Mouse (Mus musculus) MEL (cell line): ENCODE results near the gene Gnaz. TPM values are rescaled to one million over a fixed set of nuclear protein-coding genes. Genes with fewer than 3 reads are reported as not detected.

ENCODE experiments used
- DNase-seq: peaks from one replicate; pipeline ENCODE4 v3.0.0; 2011; ENCODE audit warnings: low read depth, low spot score
- H3K27ac ChIP-seq: 2 replicates; pipeline ENCODE4 v1.5.1; 2012; ENCODE audit warnings: low read depth, mild to moderate bottlenecking, control low read depth, low read length, moderate library complexity; ENCODE audit not compliant: control insufficient read depth
- H3K27me3 ChIP-seq, 2 experiments: fragments of 150-350 bp in 1 of 2; sonication (generic) in 1 of 2; 2 replicates each; pipeline ENCODE4 v1.6.1; 2012; ENCODE audit warnings: low read length in 2 of 2, mild to moderate bottlenecking in 2 of 2, improper control_type of control experiment in 1 of 2, moderate library complexity in 1 of 2; ENCODE audit not compliant: insufficient read depth in 2 of 2, control insufficient read depth in 1 of 2
- H3K36me3 ChIP-seq, 2 experiments: 2 replicates each; pipeline ENCODE4 v1.6.1; 2012 to 2014; ENCODE audit warnings: low read length in 2 of 2, improper control_type of control experiment in 1 of 2, inconsistent platforms in 1 of 2, mild to moderate bottlenecking in 1 of 2; ENCODE audit not compliant: insufficient read depth in 2 of 2, control insufficient read depth in 1 of 2
- H3K4me1 ChIP-seq, 2 experiments: fragments of 150-350 bp in 1 of 2; sonication (generic) in 1 of 2; 2 replicates each; pipeline ENCODE4 v1.6.1; 2012; ENCODE audit warnings: low read length in 2 of 2, improper control_type of control experiment in 1 of 2, mild to moderate bottlenecking in 1 of 2; ENCODE audit not compliant: insufficient read depth in 2 of 2, control insufficient read depth in 1 of 2
- H3K4me3 ChIP-seq, 2 experiments: fragments of 150-350 bp in 1 of 2; sonication (generic) in 1 of 2; 2 replicates each; pipeline ENCODE4 v1.5.1; 2012; ENCODE audit warnings: low read depth in 2 of 2, low read length in 2 of 2, mild to moderate bottlenecking in 2 of 2, moderate library complexity in 2 of 2, control low read depth in 1 of 2, improper control_type of control experiment in 1 of 2; ENCODE audit not compliant: control insufficient read depth in 1 of 2, insufficient read depth in 1 of 2
- H3K79me2 ChIP-seq: 2 replicates; pipeline ENCODE4 v1.6.1; 2012; ENCODE audit warnings: mild to moderate bottlenecking, low read length, moderate library complexity; ENCODE audit not compliant: control insufficient read depth, poor library complexity, insufficient read depth
- H3K9ac ChIP-seq: 2 replicates; pipeline ENCODE4 v1.6.1; 2012; ENCODE audit warnings: low read depth, mild to moderate bottlenecking, control low read depth, low read length, moderate library complexity; ENCODE audit not compliant: control insufficient read depth, poor library complexity, severe bottlenecking
- H3K9me3 ChIP-seq: fragments of 150-350 bp; sonication (generic); replicated peaks from 2 replicates; pipeline ENCODE4 v1.6.1; 2012; ENCODE audit warnings: mild to moderate bottlenecking, low read length, improper control_type of control experiment, moderate library complexity; ENCODE audit not compliant: insufficient read depth
- CTCF ChIP-seq, 3 experiments: IDR thresholded peaks in 2 of 3; conservative IDR thresholded peaks in 1 of 3; 2 replicates each; pipeline ENCODE4 v1.5.1; 2011 to 2012; ENCODE audit warnings: low read length in 3 of 3, low read depth in 2 of 3, mild to moderate bottlenecking in 2 of 3, improper control_type of control experiment in 1 of 3, inconsistent platforms in 1 of 3, mixed read lengths in 1 of 3, moderate library complexity in 1 of 3; ENCODE audit not compliant: control insufficient read depth in 1 of 3, insufficient read depth in 1 of 3, poor library complexity in 1 of 3, severe bottlenecking in 1 of 3
- ELF1 ChIP-seq: IDR thresholded peaks from 2 replicates; pipeline ENCODE4 v1.6.1; 2014; ENCODE audit warnings: low read depth, mild to moderate bottlenecking, inconsistent platforms, low read length, improper control_type of control experiment, moderate library complexity
- ETS1 ChIP-seq: IDR thresholded peaks from 2 replicates; pipeline ENCODE4 v1.6.1; 2012; ENCODE audit warnings: low read depth, mild to moderate bottlenecking, inconsistent platforms, low read length, improper control_type of control experiment, moderate library complexity
- GABPA ChIP-seq: IDR thresholded peaks from 2 replicates; pipeline ENCODE4 v1.6.1; 2012; ENCODE audit warnings: low read depth, mild to moderate bottlenecking, inconsistent platforms, low read length, improper control_type of control experiment, moderate library complexity
- HCFC1 ChIP-seq: IDR thresholded peaks from 2 replicates; pipeline ENCODE4 v1.6.1; 2012; ENCODE audit warnings: low read depth, mild to moderate bottlenecking, inconsistent platforms, low read length, improper control_type of control experiment, moderate library complexity
- JUND ChIP-seq: IDR thresholded peaks from 2 replicates; pipeline ENCODE4 v1.6.1; 2011; ENCODE audit warnings: low read depth, mild to moderate bottlenecking, improper control_type of control experiment, low read length
- KAT2A ChIP-seq: conservative IDR thresholded peaks from 2 replicates; pipeline ENCODE4 v1.6.1; 2012; ENCODE audit warnings: low read depth, low read length, improper control_type of control experiment, inconsistent platforms
- MAX ChIP-seq: IDR thresholded peaks from 2 replicates; pipeline ENCODE4 v1.6.1; 2011; ENCODE audit warnings: low read length, improper control_type of control experiment
- MAZ ChIP-seq: IDR thresholded peaks from 2 replicates; pipeline ENCODE4 v1.6.1; 2012; ENCODE audit warnings: low read depth, mild to moderate bottlenecking, inconsistent platforms, low read length, improper control_type of control experiment
- MEF2A ChIP-seq: IDR thresholded peaks from 2 replicates; pipeline ENCODE4 v1.6.1; 2014; ENCODE audit warnings: low read depth, mild to moderate bottlenecking, inconsistent platforms, low read length, improper control_type of control experiment; ENCODE audit not compliant: poor library complexity, insufficient replicate concordance, severe bottlenecking; ENCODE audit errors: extremely low read depth
- MYB ChIP-seq: IDR thresholded peaks from 2 replicates; pipeline ENCODE4 v1.6.1; 2011; ENCODE audit warnings: mild to moderate bottlenecking, low read depth, low read length, improper control_type of control experiment
- MYC ChIP-seq: IDR thresholded peaks from 2 replicates; pipeline ENCODE4 v1.6.1; 2011; ENCODE audit warnings: low read depth, mild to moderate bottlenecking, low read length, improper control_type of control experiment, moderate library complexity
- NELFE ChIP-seq: IDR thresholded peaks from 2 replicates; pipeline ENCODE4 v1.6.1; 2011; ENCODE audit warnings: low read depth, low read length, improper control_type of control experiment
- POLR2AphosphoS2 ChIP-seq: IDR thresholded peaks from 2 replicates; pipeline ENCODE4 v1.6.1; 2011; ENCODE audit warnings: low read length, improper control_type of control experiment
- RAD21 ChIP-seq: IDR thresholded peaks from 2 replicates; pipeline ENCODE4 v1.6.1; 2011; ENCODE audit warnings: mild to moderate bottlenecking, low read depth, low read length, improper control_type of control experiment
- SIN3A ChIP-seq: IDR thresholded peaks from 2 replicates; pipeline ENCODE4 v1.6.1; 2012; ENCODE audit warnings: low read length, improper control_type of control experiment, inconsistent platforms
- SMC3 ChIP-seq: IDR thresholded peaks from 2 replicates; pipeline ENCODE4 v1.6.1; 2011; ENCODE audit warnings: low read depth, low read length, improper control_type of control experiment
- TAL1 ChIP-seq: IDR thresholded peaks from 2 replicates; pipeline ENCODE4 v1.6.1; 2012; ENCODE audit warnings: mild to moderate bottlenecking, inconsistent platforms, low read length, moderate library complexity, mixed read lengths
- TBP ChIP-seq: IDR thresholded peaks from 2 replicates; pipeline ENCODE4 v1.8.0; 2011; ENCODE audit warnings: low read depth, low read length, improper control_type of control experiment
- TCF12 ChIP-seq: IDR thresholded peaks from 2 replicates; pipeline ENCODE4 v1.6.1; 2014; ENCODE audit warnings: low read depth, mild to moderate bottlenecking, inconsistent platforms, low read length, improper control_type of control experiment, moderate library complexity
- USF1 ChIP-seq: IDR thresholded peaks from 2 replicates; pipeline ENCODE4 v1.6.1; 2014; ENCODE audit warnings: low read depth, mild to moderate bottlenecking, inconsistent platforms, low read length, improper control_type of control experiment, moderate library complexity
- ZKSCAN1 ChIP-seq: IDR thresholded peaks from 2 replicates; pipeline ENCODE4 v1.6.1; 2012; ENCODE audit warnings: low read depth, mild to moderate bottlenecking, inconsistent platforms, low read length, improper control_type of control experiment, moderate library complexity
- ZMIZ1 ChIP-seq: IDR thresholded peaks from 2 replicates; pipeline ENCODE4 v1.6.1; 2012; ENCODE audit warnings: low read depth, mild to moderate bottlenecking, inconsistent platforms, low read length, improper control_type of control experiment, moderate library complexity
- polyA plus RNA-seq, 2 experiments: library from polyadenylated mRNA; stranded (reverse) in 1 of 2; unstranded in 1 of 2; fragments of >175 nt in 1 of 2; fragments of >200 nt in 1 of 2; gene quantifications; 2 replicates each; pipeline versions ENCODE4 v1.2.1 to v1.2.4; 2012; ENCODE audit warnings: low replicate concordance in 2 of 2, low read depth in 1 of 2; ENCODE audit not compliant: insufficient read length in 2 of 2, insufficient read depth in 1 of 2, missing spikeins in 1 of 2
- total RNA-seq: library from RNA; depleted of rRNA; stranded (reverse); fragments of 300-350 nt; gene quantifications from 2 replicates; pipeline ENCODE4 v1.2.3, GENCODE M21; 2012

Gene Gnaz
- total and polyA plus RNA-seq, 3 experiments, result not detected

- no peak overlapping the region for H3K9ac ChIP-seq
- H3K27ac ChIP-seq, result no peak overlapping the region
- H3K27me3 ChIP-seq, result no peaks in the 10 kb centered on the region
- H3K4me1 ChIP-seq, result no peaks in the 10 kb centered on the region
- no peak overlapping the region for H3K4me3 ChIP-seq
- no peaks in the 10 kb centered on the region for H3K36me3 ChIP-seq
- no peaks in the 10 kb centered on the region for H3K79me2 ChIP-seq
- no peaks in the 10 kb centered on the region for H3K9me3 ChIP-seq
- TF ChIP-seq GABPA, result no peak
- TF ChIP-seq CTCF (IDR thresholded peaks at IDR 0.05 in 2 of 3, conservative IDR thresholded peaks at IDR 0.05 in 1 of 3; ENCODE audit: control insufficient read depth in 1 of 3, insufficient read depth in 1 of 3, low read depth in 2 of 3, low read length in 3 of 3, poor library complexity in 1 of 3, severe bottlenecking in 1 of 3), result 0 out of 6 replicates have a peak, but pooled peaks of 1 of the 3 experiments have one; percentile 3
- TF ChIP-seq TCF12, result no peak
- no peak for TF ChIP-seq MAX
- no peak for DNase-seq
Observed at GRCm38 (mm10) chr10:74925324-74925723, 41.7 kb upstream of the Gnaz start.

- H3K9me3 ChIP-seq, result no peaks in the 10 kb centered on the region
- no peaks in the 10 kb centered on the region for H3K27me3 ChIP-seq
- TF ChIP-seq TAL1 (no peak), NELFE (no peak), JUND (no peak), MYC (no peak), MAX (no peak)
- TF ChIP-seq, all 39 proteins: peak for 0
- no peak overlapping the region for H3K27ac ChIP-seq
- H3K36me3 ChIP-seq, result no peaks in the 10 kb centered on the region
- H3K4me3 ChIP-seq, result no peak overlapping the region
- no peak for DNase-seq
- H3K4me1 ChIP-seq, result no peaks in the 10 kb centered on the region
- no peak overlapping the region for H3K9ac ChIP-seq
- no peaks in the 10 kb centered on the region for H3K79me2 ChIP-seq
Observed at GRCm38 (mm10) chr10:74928276-74928675, 38.7 kb upstream of the Gnaz start.

- Histone ChIP-seq H3K9ac (no peak overlapping the region), H3K79me2 (no peaks in the 10 kb centered on the region), H3K36me3 (no peaks in the 10 kb centered on the region), H3K27me3 (no peaks in the 10 kb centered on the region), H3K27ac (no peak overlapping the region), H3K9me3 (no peaks in the 10 kb centered on the region), H3K4me1 (no peaks in the 10 kb centered on the region), H3K4me3 (no peak overlapping the region)
- no peak for TF ChIP-seq KAT2A
- TF ChIP-seq MYB, result no peak
- no peak for TF ChIP-seq CTCF (IDR thresholded peaks at IDR 0.05 in 2 of 3, conservative IDR thresholded peaks at IDR 0.05 in 1 of 3; ENCODE audit: control insufficient read depth in 1 of 3, insufficient read depth in 1 of 3, low read depth in 2 of 3, low read length in 3 of 3, poor library complexity in 1 of 3, severe bottlenecking in 1 of 3)
- TF ChIP-seq RAD21, result no peak
- TF ChIP-seq JUND, result no peak
- no peak for TF ChIP-seq SIN3A
- no peak for TF ChIP-seq ZKSCAN1
- no peak for TF ChIP-seq MAZ
- TF ChIP-seq POLR2AphosphoS2, result no peak
- no peak for TF ChIP-seq ZMIZ1
- TF ChIP-seq USF1, result no peak
- TF ChIP-seq SMC3, result no peak
- no peak for TF ChIP-seq HCFC1
- no peak for TF ChIP-seq ELF1
- TF ChIP-seq MEF2A, result no peak
- no peak for TF ChIP-seq ETS1
- no peak for TF ChIP-seq TBP
- no peak for DNase-seq
Observed at GRCm38 (mm10) chr10:74929578-74929977, 37.4 kb upstream of the Gnaz start.
